Mouse (Mus musculus): ENCODE data around the gene Gm42906. TPM values are rescaled to one million over a fixed set of nuclear protein-coding genes. Genes with fewer than 3 reads are reported as not detected.

Gm42906 gene
- total and polyA plus RNA-seq, 3 experiments = not detected

DNA sequence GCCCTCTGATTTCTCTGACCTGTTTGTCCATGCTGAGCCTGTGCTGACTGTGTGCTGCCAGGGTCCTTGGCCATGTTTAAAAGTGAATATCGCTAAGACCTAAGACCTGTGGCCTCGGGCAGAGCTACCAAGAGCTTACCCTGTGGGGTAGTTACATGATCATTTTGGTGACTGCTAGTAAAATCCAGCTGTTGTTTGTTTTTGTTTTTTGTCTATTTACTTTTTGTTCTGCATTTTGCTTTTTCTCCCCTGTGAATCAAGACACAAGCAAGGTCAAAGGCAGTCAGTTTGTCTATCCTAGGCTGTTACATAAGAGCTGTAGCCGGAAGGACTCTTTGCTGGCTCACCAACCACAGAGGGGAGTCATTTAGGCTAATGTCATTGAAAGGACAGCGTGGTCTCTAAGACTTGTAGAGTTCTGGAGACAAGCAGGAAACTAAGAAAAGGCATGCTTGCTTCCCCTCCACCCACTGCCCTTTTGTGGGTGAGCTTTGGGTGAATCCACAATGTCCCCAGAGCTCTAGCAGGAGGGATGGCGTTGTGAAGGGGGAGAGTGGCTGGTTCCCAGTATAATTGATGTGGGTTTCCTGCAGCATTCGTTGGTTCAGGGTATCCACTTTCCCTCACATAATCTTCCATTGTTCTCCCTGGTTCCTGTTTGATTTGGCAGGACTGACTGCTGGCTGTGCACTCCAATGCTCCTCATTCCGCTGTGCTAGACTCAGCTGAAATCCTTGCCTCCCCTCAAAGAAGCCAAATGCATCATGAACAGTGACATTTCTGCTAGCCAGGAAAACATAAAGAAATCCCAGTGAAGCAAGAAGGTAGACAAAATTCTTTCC, 33.9 kb downstream of the Gm42906 start:
- peak; percentile 34 for DNase-seq

DNA sequence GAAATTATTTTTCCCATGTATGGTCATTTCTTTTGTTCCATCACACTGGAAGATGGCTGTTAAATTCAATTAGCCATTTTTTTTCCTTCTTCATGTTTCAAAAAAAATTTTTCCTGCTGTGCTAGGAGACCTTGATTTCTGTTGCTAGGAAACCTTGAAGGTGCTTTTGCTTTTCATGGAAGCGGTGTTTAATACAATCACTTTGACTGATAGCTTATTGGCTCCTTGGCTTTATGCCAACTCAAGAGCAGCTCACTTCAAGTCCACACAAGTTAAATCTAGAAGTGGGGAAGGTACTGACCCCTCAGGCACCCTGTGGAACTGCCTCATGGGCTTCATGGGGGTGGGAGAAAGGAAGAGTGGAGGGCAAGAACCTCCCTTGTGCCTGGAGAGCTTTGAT, 38.1 kb downstream of the Gm42906 start:
- no peak for DNase-seq

DNA sequence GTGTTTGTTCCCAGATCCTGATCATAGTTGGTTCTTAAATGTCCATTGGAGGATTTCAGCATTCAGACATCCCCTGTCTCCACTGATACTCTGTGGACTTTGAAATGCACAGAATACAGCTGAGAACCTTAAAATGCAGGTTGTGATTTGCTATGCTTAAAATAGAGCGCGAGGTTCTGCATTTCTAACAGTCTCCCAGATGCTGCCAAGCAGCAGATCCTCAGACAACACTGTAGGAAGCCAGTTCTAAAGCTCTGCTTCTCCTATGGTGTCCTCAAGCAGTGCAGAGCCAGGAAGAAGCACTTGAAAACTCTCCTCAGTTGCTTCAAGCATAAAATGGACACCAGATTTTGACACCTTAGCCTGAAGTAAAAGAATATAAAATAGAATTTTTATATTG, 48.1 kb downstream of the Gm42906 start:
- no peak for DNase-seq

DNA sequence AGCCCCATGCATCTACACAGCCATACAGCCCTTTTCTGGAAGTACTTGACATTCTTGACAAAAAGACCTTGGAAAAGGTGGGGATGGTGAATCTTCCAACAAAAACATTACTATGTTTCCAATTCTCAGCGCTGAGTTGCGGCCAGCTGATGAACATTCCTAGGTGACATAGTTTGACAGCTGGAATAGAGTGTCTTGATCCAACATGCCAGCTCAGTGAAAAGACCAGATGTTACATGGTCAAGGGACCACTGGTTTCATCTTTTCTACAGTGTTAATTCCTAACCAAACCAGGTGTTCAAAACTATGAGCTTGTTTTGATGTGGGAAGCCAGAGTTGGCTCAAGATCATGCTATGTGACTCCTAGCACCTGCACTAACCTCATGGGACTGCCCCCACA, 48.8 kb downstream of the Gm42906 start:
- no peak for DNase-seq

DNA sequence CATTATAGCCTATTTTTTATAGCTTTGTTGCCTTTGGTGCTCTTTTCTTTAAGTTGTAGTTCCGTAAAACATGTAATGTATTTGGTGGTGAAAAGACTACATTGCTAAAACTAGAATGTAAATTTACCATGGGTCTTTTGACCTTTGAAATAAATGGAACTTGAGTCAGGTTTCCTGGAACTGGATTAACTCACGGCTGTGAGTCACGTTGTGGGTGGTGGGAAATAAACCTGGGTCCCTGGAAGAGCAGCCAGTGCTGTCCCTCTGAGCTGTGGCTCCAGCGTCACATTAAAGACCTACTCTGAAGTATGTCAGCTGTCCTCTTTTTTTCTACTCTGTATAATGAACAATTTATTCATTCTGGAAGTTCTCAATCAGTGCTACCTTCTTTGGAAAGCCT, 51.0 kb downstream of the Gm42906 start:
- DNase-seq = peak; percentile 25

DNA sequence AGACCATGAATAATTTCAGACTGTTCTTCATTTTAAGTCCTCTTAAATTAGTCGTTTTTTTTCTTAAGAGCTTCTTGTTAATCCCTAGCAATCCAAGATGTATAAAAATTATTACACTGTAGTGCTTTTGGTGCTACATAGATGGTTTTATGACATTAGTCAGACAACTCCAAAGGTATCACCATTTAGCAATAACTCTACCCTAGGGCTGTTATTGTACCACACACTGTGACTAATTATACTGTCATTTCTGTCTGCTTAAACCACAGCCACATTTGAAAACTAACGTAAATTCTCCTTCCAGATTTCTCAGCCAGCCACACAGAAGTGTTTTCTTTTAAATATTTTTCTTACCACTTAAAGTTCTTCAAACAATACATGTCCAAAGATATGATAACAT, 53.1 kb downstream of the Gm42906 start:
- DNase-seq = no peak

DNA sequence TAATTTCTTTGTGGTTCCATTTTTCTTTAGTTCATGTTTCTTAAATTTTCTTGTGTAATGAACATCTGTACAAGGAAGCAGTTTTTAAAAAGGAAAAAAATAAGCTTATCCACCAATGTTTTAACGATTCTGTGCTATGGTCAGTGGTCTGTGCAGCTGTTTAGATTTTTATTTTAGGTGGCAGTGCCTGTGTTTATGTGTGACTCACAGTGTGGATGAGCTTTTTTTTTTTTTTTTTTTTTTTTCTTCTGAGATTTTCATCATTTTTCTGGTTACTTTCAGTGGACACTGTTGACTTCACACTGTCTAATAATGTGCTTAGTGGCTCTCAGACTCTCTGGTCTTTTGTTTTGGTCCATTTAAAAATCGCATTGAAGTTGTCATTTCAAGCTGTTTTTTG, 56.8 kb downstream of the Gm42906 start:
- DNase-seq = no peak

DNA sequence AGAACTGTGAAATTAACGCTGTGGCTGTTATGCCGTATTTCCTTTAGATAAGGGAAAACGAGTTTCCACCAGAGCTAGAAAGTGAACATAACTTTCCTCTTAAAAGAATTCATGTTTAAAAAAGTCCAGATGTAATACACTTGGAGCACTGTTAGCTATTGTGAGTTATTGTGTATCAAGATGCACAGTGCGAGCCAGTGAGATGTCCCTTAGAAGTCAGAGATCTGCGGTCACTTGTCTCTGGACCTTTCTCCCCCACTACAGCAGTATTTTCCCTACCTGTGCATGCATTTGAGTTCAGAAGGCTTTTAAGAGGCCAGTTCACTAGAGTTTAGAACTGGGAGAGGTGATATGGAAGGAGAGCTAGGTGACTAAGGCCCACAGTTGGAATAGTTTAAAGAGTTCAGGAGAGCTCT, 58.6 kb downstream of the Gm42906 start:
- DNase-seq = peak; percentile 41

DNA sequence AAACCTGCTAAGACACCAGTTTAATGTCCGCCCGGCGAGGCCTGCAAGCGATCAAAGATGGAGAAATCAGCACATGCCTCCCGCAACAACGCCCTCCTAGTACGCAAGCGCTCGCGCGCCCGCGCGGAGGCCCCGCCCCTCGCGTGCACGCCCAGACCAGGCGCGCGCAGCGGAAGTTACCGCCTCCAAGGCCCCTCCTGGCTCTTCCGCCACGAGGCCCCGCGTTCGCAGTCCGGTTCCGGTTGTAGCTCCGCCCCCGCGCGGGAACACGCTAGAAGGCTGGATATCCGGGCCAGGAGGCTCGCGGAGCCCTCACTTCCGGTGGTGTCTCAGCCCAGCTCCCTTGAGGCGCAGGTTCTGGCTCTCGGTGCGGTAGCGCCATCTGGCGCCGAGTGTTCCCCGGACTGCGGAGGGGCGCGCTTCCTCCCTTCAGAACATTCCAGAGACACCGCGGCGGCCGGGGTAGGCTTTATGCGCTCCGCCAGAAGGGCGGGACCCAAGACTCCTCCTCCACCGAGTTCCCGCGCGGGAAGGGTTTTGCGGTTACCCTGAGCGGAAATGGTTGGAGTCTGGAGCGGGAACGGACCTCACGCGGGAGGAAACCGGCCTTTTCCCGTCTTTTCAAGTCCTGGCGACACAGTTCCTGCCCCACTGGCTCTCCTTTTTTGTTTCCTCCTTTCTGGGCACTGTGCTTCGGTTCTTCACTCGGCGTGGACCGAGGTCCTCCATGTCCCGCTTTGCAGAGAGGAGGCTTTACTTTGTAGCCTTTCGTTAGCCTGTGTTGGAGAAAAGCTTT, 59.4 kb downstream of the Gm42906 start:
- peak; percentile 100 for DNase-seq

DNA sequence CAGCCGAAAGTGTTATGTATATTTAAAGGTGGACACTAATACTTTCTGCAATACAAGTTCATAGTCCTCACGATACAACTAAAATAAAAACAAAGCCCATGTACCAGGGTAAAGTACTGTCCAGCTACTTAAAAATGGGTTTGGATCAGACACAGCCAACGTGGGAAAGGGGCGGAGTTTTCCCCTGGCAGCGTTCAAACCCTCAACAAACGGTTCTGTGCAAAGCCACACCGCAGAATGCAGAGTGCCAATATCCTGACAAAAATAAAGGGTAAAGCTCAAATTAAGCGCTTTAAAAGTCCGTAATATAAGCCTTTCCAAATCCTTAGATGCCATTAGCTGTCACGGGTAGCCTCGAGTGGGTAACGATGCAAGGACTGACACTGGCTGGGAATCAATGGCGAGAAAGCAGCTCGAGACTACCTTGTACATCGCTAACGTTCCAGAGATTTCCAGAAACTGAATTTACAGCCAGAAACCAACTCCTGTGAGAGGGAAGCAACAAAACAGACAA, 60.0 kb downstream of the Gm42906 start:
- DNase-seq = peak; percentile 73

DNA sequence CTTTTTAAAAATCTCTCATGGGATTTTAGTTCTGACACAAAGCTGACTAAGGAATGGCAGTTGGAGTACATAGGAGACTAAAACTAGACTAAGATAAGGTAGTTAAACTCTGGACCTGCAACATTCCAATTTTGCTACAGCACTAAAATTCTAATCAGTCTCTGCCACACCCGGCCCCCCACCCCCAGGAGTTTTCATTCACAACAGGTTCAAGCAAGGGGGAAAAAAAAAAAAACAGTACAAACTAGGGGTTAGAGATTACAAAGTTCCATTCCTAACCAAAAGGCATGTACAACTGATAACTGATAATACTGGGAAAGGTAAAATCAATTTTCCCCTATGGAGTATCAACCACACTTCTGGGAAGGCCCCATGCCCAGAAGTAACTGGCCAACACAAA, 60.6 kb downstream of the Gm42906 start:
- no peak for DNase-seq

DNA sequence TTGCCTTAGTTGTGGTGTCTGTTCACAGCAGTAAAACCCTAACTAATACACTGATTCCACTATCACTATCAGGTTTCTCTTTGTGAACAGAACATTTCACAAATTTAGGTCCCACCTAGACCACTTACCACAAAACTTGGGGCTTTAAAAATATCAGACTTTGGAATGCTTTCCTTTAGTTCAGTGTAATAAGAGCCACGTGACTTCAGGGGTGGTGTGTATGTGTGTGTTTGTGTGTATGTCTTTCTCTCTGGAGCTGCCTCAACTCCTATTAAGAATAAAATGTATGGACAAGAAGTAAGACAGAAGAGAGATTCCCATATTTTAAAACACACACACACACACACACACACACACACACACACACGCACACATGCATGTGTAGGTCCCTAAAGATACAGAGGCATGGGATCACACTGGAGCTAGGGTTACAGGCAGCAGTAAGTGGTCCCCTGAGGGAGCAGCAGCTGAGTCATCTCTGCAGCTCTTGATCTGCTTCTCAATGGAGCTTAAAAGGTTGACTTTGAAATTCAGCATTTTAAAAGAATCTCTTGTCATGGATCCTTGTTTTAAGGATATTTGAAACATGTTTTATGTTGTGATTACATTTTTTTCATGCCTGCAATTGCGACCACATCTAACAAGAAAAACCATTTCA, 64.5 kb downstream of the Gm42906 start:
- DNase-seq = no peak

DNA sequence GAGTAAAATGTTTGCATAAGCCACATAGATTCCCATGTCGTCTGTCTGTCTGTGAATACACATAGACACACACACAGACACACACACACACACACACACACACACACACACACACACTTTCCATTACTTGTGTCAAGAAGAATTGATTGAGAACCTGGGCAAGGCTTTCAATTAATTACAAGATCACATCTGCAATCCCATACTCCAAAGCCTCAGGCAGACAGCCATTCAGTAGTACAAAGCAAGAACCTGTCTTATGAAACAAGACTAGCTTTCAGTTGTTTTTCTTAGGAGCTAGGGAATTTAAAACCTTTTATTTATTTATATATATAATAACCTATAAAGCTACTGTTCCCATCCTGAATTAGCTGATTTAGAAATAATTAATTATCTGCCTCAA, 78.3 kb downstream of the Gm42906 start:
- DNase-seq = no peak

DNA sequence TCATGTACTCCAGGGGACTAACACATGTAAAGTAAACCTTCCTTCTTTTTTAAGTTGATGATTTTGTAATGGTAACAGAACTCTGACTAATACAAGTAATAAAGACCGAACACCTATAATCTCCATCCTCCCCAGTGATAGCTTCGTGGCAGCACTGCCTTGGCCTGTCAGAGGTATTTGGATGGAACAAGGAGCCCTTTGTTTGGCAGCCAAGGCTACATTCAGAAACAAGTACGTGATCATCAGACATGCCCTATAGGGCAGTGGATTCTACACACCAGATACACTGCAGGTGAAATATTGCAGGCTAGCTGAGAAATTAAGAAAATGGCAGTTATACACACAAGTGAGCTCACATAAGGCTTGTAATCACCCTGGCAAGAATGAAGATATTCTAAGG, 79.5 kb downstream of the Gm42906 start:
- no peak for DNase-seq

DNA sequence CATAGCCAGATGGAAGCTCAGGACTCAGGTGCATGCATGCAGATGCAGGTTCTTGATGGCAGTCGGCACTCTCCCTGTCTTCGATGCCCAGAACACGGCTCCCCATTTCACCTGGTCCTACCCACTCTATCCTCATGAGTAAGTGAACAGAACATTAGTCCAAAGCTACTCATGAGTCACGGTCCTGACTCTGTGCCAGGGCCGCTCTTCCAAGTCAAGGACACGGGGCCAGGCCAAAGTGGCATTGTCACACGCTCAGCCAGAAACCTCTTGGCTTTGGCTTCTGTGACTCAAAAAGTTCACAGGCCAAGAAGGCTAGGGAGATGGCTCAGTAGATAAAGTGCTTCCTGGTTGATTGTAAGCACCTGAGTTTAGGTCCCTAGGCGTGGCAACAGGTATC, 81.3 kb downstream of the Gm42906 start:
- peak; percentile 93 for DNase-seq

DNA sequence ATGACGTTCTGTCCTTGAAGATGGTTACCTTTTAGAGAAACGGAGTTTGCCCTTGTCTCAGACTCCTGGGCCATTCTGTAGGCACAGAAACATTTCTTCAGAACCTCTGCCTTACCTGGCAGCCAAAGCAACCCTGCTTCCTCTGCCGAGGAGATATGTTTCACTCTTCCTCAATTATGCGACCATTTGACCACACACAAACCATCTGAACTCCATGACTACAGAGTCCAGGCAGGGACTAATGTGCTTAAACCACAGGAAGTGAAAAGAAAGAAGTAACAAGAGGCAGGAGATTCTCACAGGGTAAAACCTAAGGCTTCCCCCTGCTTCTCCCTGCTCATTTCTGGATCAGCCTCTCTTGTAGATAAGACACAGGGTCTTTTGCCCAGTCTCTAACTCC, 83.2 kb downstream of the Gm42906 start:
- no peak for DNase-seq

DNA sequence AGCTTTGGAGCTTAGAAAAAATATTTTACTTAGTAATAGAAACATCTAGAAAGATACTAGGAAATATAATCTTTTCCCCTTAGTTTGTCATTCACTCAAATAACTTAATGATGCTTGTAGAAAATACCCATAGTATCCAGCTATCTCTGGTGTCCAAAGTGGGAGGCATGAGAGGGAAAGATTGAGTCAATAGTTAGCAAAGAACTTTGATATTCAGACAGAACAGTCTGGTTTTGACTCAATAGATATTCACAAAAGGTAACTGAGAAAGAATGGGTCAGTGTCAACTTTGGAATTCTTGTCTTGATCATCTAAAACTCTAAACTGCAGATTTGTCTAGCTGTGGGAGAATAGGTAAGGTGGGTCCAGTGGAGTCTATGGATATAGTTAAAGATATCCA, 94.3 kb downstream of the Gm42906 start:
- DNase-seq = no peak

DNA sequence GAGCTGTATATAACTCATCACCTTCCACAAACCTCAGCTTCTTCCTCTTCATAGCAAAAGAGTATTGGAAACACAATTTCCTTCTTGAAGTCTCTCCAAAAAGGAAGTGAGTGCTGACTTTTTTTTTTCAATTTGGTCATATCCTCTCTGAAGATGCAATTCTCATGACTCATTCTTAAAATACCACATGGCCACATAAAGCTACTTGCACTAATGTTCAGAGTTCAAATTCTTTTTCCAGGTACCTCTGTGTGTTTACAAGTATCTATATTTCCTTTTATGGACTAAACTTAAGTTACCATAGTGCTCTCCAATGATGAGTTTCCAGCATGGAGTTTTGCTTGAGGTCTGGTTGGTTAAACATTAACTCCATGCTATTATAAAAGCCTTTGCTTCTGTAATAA, 94.8 kb downstream of the Gm42906 start:
- DNase-seq = no peak

DNA sequence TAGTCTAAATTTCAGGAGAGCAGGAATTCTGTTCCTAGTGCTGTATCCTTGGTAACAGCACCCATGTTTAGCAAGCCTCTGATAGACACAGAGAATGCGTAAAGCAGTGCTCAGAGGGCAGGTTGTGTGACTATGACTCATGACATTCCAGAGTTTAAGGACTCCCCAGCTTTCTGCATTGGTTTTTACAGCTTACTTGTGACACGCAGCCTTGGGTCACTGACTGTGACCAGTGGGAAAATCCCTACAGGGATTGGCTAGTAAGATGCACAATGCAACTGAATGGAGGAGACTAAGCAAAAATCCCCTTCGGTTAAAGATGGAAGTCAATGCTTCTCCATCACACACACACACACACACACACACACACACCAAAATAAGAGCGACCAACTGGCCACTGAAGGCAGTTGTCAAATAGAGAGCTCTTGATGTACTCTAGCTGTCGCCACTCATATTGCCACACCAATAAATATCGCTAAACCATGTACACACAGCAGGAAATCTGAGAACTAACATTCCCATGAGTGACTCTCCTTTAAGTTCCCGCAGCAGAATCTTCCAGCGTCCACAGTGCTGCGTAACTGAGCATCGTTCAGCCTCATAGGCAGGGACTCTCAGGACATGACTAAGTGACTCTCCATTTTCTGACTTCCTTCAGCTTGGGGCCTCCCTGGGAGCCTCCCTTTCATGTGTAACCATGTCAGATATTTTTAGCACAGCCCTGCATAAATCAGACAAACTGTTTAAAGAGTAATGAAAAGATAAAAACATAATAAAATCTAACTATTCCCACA, 112.0 kb downstream of the Gm42906 start:
- DNase-seq = peak; percentile 47

DNA sequence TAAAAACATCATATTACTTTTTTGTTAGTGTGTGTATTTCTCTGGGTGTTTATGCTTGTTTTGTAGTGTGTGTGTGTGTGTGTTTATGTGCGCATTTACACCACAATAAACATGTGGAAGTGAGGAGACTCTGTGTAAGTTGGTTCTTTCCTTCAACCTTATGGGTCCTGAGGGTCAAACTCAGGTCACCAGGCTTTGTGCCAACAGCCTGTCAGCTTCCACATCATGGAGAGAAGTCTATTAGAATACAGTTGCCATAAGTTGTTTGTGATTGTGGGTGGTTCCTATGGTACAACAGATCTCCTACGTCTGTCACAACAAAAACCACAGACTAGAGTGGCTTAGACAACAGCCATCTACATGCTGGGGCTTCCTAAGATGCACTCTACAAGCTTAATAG, 127.7 kb downstream of the Gm42906 start:
- DNase-seq = no peak

DNA sequence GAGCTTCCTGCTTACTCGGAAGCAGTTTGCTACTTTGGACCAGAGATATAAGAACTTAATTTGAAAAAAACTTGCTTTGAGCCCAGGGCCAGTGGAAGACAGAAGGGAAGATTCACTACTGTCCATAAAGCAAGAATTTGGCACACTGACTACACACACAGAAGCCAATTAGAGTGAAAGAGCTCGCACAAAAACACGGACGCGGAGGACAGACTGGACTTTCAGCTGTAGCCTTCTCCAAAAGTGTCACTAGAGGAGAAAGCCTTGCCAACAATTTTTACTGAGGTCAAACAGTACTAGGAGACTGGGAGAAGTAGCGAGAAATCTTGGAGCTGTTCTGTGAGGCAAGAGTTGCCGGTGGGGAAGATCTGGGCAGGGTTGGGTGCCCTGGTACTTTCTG, 128.4 kb downstream of the Gm42906 start:
- no peak for DNase-seq

DNA sequence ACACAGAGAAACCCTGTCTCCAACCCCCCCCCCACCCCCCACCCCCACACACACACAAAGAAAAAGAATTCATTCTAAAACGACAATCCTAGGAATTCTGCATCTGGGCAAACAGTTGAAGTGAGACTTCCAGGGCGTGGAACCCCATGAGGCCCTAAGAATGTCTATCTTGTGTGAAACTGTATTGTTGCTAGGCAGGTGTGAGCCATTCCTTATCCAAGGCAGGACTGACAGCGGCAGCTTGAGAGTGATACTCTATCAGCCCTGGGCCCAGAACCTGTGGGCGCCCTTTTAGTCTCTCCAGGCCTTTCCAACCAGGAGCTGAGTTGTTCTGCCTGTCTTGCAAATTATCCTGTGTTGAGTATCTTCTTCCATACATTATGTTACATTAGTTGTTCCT, 129.6 kb downstream of the Gm42906 start:
- no peak for DNase-seq
